Mouse (Mus musculus): ENCODE data around the gene Rars. TPM values are rescaled to one million over a fixed set of nuclear protein-coding genes. Genes with fewer than 3 reads are reported as not detected.
A peak's percentile ranks its signal among the peaks of the same experiment; 100 is the strongest.

The Rars gene
- total and polyA plus RNA-seq, 3 experiments: 169 to 338 (median 280) TPM

GRCm38 (mm10) chr11:35833270-35833669 is 1.0 kb downstream of the Rars start:
- in situ Hi-C loops (cut with MboI; ENCODE audit: low pct_ligation_motif_present, low pct_unique_long_range_greater_than_20kb, low sequenced_read_pairs): loop anchor here (5.0 to 25.0 kb wide), 2 partner anchors 56 to 996 kb away; partner anchors contain the start of gene Spdl1
- peaks cover 49% of the 10 kb centered on the region for H3K79me2 ChIP-seq (replicated peaks; ENCODE audit: control insufficient read depth, extremely low read depth, insufficient read depth, poor library complexity, severe bottlenecking)
- H3K9ac ChIP-seq (ENCODE audit: insufficient read depth, low read depth): peak overlapping the region; percentile 96
- H3K4me2 ChIP-seq (ENCODE audit: insufficient read depth, low read depth, poor library complexity, severe bottlenecking): peak overlapping the region; percentile 84
- DNase-seq (ENCODE audit: extremely low read depth): peak; percentile 30
- dilution Hi-C loops (cut with MboI; ENCODE audit: extremely low pct_ligation_motif_present, extremely low pct_unique_long_range_greater_than_20kb, low sequenced_read_pairs): no loop called here
- H3K4me1 ChIP-seq (ENCODE audit: control insufficient read depth in 1 of 2, insufficient read depth in 2 of 2): peaks cover 7 to 35% of the 10 kb centered on the region in 2 experiments
- H3K27ac ChIP-seq (ENCODE audit: insufficient read depth, low read depth): no peak overlapping the region
- no peaks in the 10 kb centered on the region for H3K9me3 ChIP-seq (replicated peaks; ENCODE audit: low read length)
- peak overlapping the region; percentile 90 to 98 (median 97) for H3K4me3 ChIP-seq (replicated peaks in 1 of 3; ENCODE audit: low read depth in 2 of 3, low read length in 2 of 3, poor library complexity in 1 of 3)
- TF ChIP-seq MAFK (IDR thresholded peaks at IDR 0.05; ENCODE audit: insufficient replicate concordance, low read length) (0 out of 2 replicates have a peak, but pooled peaks have one; percentile 57), RAD21 (IDR thresholded peaks at IDR 0.05; ENCODE audit: low read depth, low read length) (no peak)
- H3K27me3 ChIP-seq (replicated peaks): no peaks in the 10 kb centered on the region
- H3K36me3 ChIP-seq (replicated peaks in 1 of 2; ENCODE audit: control insufficient read depth in 1 of 2, insufficient read depth in 1 of 2, low read length in 1 of 2): peaks cover 35 to 51% of the 10 kb centered on the region in 2 experiments

GRCm38 (mm10) chr11:35832139-35832538 is 2.2 kb downstream of the Rars start:
- in situ Hi-C loops (cut with MboI; ENCODE audit: low pct_ligation_motif_present, low pct_unique_long_range_greater_than_20kb, low sequenced_read_pairs) (loop anchor here (5.0 to 25.0 kb wide), 2 partner anchors 55 to 995 kb away; partner anchors contain the start of gene Spdl1), dilution Hi-C loops (cut with MboI; ENCODE audit: extremely low pct_ligation_motif_present, extremely low pct_unique_long_range_greater_than_20kb, low sequenced_read_pairs) (no loop called here)
- DNase-seq (ENCODE audit: extremely low read depth): no peak
- Histone ChIP-seq H3K27ac (ENCODE audit: insufficient read depth, low read depth) (no peak overlapping the region), H3K36me3 (replicated peaks in 1 of 2; ENCODE audit: control insufficient read depth in 1 of 2, insufficient read depth in 1 of 2, low read length in 1 of 2) (peaks cover 45 to 63% of the 10 kb centered on the region in 2 experiments), H3K4me2 (ENCODE audit: insufficient read depth, low read depth, poor library complexity, severe bottlenecking) (peak overlapping the region; percentile 84), H3K9me3 (replicated peaks; ENCODE audit: low read length) (no peaks in the 10 kb centered on the region), H3K27me3 (replicated peaks) (no peaks in the 10 kb centered on the region), H3K79me2 (replicated peaks; ENCODE audit: control insufficient read depth, extremely low read depth, insufficient read depth, poor library complexity, severe bottlenecking) (peaks cover 54% of the 10 kb centered on the region), H3K9ac (ENCODE audit: insufficient read depth, low read depth) (peak overlapping the region; percentile 96), H3K4me1 (ENCODE audit: control insufficient read depth in 1 of 2, insufficient read depth in 2 of 2) (peaks cover 5 to 27% of the 10 kb centered on the region in 2 experiments; a peak in 3 of 4 replicates), H3K4me3 (replicated peaks in 1 of 3; ENCODE audit: low read depth in 2 of 3, low read length in 2 of 3, poor library complexity in 1 of 3) (peak overlapping the region in 1 of 3 experiments; percentile 90)
- no peak for TF ChIP-seq RCOR1 (conservative IDR thresholded peaks at IDR 0.05; ENCODE audit: low read depth, low read length)
- TF ChIP-seq KAT2A (IDR thresholded peaks at IDR 0.05; ENCODE audit: insufficient replicate concordance, low read length): no peak
- no peak for TF ChIP-seq ETS1 (conservative IDR thresholded peaks at IDR 0.05; ENCODE audit: low read depth, low read length)
- TF ChIP-seq ZMIZ1 (IDR thresholded peaks at IDR 0.05; ENCODE audit: low read depth, low read length): no peak
- TF ChIP-seq CHD2 (IDR thresholded peaks at IDR 0.05; ENCODE audit: low read length): no peak

GRCm38 (mm10) chr11:35827714-35828113 is 6.6 kb downstream of the Rars start:
- in situ Hi-C loops (cut with MboI; ENCODE audit: low pct_ligation_motif_present, low pct_unique_long_range_greater_than_20kb, low sequenced_read_pairs): loop anchor here (25.0 kb wide), 1 partner anchor 990 kb away; the partner anchor contains the start of gene Spdl1
- H3K27ac ChIP-seq (ENCODE audit: insufficient read depth, low read depth): no peak overlapping the region
- peaks cover 72 to 96% of the 10 kb centered on the region in 2 experiments for H3K36me3 ChIP-seq (replicated peaks in 1 of 2; ENCODE audit: control insufficient read depth in 1 of 2, insufficient read depth in 1 of 2, low read length in 1 of 2)
- dilution Hi-C loops (cut with MboI; ENCODE audit: extremely low pct_ligation_motif_present, extremely low pct_unique_long_range_greater_than_20kb, low sequenced_read_pairs): no loop called here
- H3K4me1 ChIP-seq (ENCODE audit: control insufficient read depth in 1 of 2, insufficient read depth in 2 of 2): peaks cover 5 to 22% of the 10 kb centered on the region in 2 experiments; a peak in 3 of 4 replicates
- H3K27me3 ChIP-seq (replicated peaks): no peaks in the 10 kb centered on the region
- no peak overlapping the region for H3K9ac ChIP-seq (ENCODE audit: insufficient read depth, low read depth)
- no peak overlapping the region for H3K4me3 ChIP-seq (replicated peaks in 1 of 3; ENCODE audit: low read depth in 2 of 3, low read length in 2 of 3, poor library complexity in 1 of 3)
- no peak for TF ChIP-seq CHD1 (IDR thresholded peaks at IDR 0.05; ENCODE audit: low read depth, low read length)
- no peak for TF ChIP-seq ZC3H11A (IDR thresholded peaks at IDR 0.05; ENCODE audit: low read depth, low read length)
- TF ChIP-seq EP300 (IDR thresholded peaks at IDR 0.05; ENCODE audit: low read length): no peak
- no peak for TF ChIP-seq ZNF384 (IDR thresholded peaks at IDR 0.05; ENCODE audit: low read depth, low read length)
- no peak for TF ChIP-seq TCF12 (IDR thresholded peaks at IDR 0.05; ENCODE audit: low read depth, low read length)
- no peak for TF ChIP-seq MAFK (IDR thresholded peaks at IDR 0.05; ENCODE audit: insufficient replicate concordance, low read length)
- TF ChIP-seq KAT2A (IDR thresholded peaks at IDR 0.05; ENCODE audit: insufficient replicate concordance, low read length): no peak
- no peak for TF ChIP-seq SIN3A (IDR thresholded peaks at IDR 0.05; ENCODE audit: low read length)
- TF ChIP-seq ZKSCAN1 (IDR thresholded peaks at IDR 0.05; ENCODE audit: borderline replicate concordance, low read depth, low read length): no peak
- no peak for TF ChIP-seq CHD2 (IDR thresholded peaks at IDR 0.05; ENCODE audit: low read length)
- no peak for TF ChIP-seq E2F4 (IDR thresholded peaks at IDR 0.05; ENCODE audit: insufficient replicate concordance, low read depth, low read length)
- TF ChIP-seq HCFC1 (IDR thresholded peaks at IDR 0.05; ENCODE audit: low read depth, low read length): no peak
- H3K4me2 ChIP-seq (ENCODE audit: insufficient read depth, low read depth, poor library complexity, severe bottlenecking): no peak overlapping the region
- H3K79me2 ChIP-seq (replicated peaks; ENCODE audit: control insufficient read depth, extremely low read depth, insufficient read depth, poor library complexity, severe bottlenecking): peaks cover 38% of the 10 kb centered on the region
- DNase-seq (ENCODE audit: extremely low read depth): no peak
- no peaks in the 10 kb centered on the region for H3K9me3 ChIP-seq (replicated peaks; ENCODE audit: low read length)
